Mouse (Mus musculus): Measurements from ENCODE around the gene Fbxo3.
"Not testable (repeated sequence)": the region's sequence is repeated elsewhere in the genome, so short reads cannot be mapped to it uniquely, and the experiment has no call there.

The Fbxo3 gene

GRCm38 (mm10) chr2:104027458-104028138, at the start of gene Fbxo3:
Gene Fbxo3 (plus strand): TSS chr2:104027721.
- peak; percentile 53 to 87 for DNase-seq (ENCODE audit: low spot score in 2 of 2)

- peak in 1 of 2 experiments; percentile 67 for DNase-seq (ENCODE audit: low spot score in 2 of 2)
Observed at GRCm38 (mm10) chr2:103982250-103982649, 45.3 kb upstream of the Fbxo3 start.

GRCm38 (mm10) chr2:103983146-103983545, 44.4 kb upstream of the Fbxo3 start:
- no peak for DNase-seq (ENCODE audit: low spot score in 2 of 2)

- not testable (repeated sequence) for DNase-seq (ENCODE audit: low spot score in 2 of 2)
Observed at GRCm38 (mm10) chr2:103987595-103987994, 39.9 kb upstream of the Fbxo3 start.

GRCm38 (mm10) chr2:103989724-103990123, 37.8 kb upstream of the Fbxo3 start:
- DNase-seq (ENCODE audit: low spot score in 2 of 2), result no peak

GRCm38 (mm10) chr2:103991303-103991702, 36.2 kb upstream of the Fbxo3 start:
- DNase-seq (ENCODE audit: low spot score in 2 of 2), result no peak

GRCm38 (mm10) chr2:103992162-103992561, 35.4 kb upstream of the Fbxo3 start:
- no peak for DNase-seq (ENCODE audit: low spot score in 2 of 2)

- no peak for DNase-seq (ENCODE audit: low spot score in 2 of 2)
Observed at GRCm38 (mm10) chr2:103992618-103993332, 34.7 kb upstream of the Fbxo3 start.

- no peak for DNase-seq (ENCODE audit: low spot score in 2 of 2)
Observed at GRCm38 (mm10) chr2:104001076-104001475, 26.4 kb upstream of the Fbxo3 start.

GRCm38 (mm10) chr2:104001861-104002260, 25.7 kb upstream of the Fbxo3 start:
- no peak for DNase-seq (ENCODE audit: low spot score in 2 of 2)

GRCm38 (mm10) chr2:104002711-104003413, 24.7 kb upstream of the Fbxo3 start:
- peak; percentile 27 to 81 for DNase-seq (ENCODE audit: low spot score in 2 of 2)

GRCm38 (mm10) chr2:104007793-104008519, 19.6 kb upstream of the Fbxo3 start:
- DNase-seq (ENCODE audit: low spot score in 2 of 2), result no peak

GRCm38 (mm10) chr2:104008853-104009252, 18.7 kb upstream of the Fbxo3 start:
- not testable (repeated sequence) for DNase-seq (ENCODE audit: low spot score in 2 of 2)

- DNase-seq (ENCODE audit: low spot score in 2 of 2), result no peak
Observed at GRCm38 (mm10) chr2:104023096-104023495, 4.4 kb upstream of the Fbxo3 start.

GRCm38 (mm10) chr2:104024656-104025055, 2.9 kb upstream of the Fbxo3 start:
- no peak for DNase-seq (ENCODE audit: low spot score in 2 of 2)

GRCm38 (mm10) chr2:104028139-104028723, 710 bp downstream of the Fbxo3 start, which contains the start of gene 4931422A03Rik:
Gene 4931422A03Rik (minus strand): TSS chr2:104028361.
- DNase-seq (ENCODE audit: low spot score in 2 of 2), result no peak

- no peak for DNase-seq (ENCODE audit: low spot score in 2 of 2)
Observed at GRCm38 (mm10) chr2:104029074-104029473, 1.6 kb downstream of the Fbxo3 start.

GRCm38 (mm10) chr2:104030381-104030780, 2.9 kb downstream of the Fbxo3 start:
- no peak for DNase-seq (ENCODE audit: low spot score in 2 of 2)

- no peak for DNase-seq (ENCODE audit: low spot score in 2 of 2)
Observed at GRCm38 (mm10) chr2:104032056-104032455, 4.5 kb downstream of the Fbxo3 start.

- peak; percentile 36 to 76 for DNase-seq (ENCODE audit: low spot score in 2 of 2)
Observed at GRCm38 (mm10) chr2:104034832-104035472, 7.4 kb downstream of the Fbxo3 start.

- no peak for DNase-seq (ENCODE audit: low spot score in 2 of 2)
Observed at GRCm38 (mm10) chr2:104035595-104035994, 8.1 kb downstream of the Fbxo3 start.

Data from left cerebral cortex, adult 9 months (tissue).